ENCODE assay signal across 9 mouse cellular contexts in genomic region chr6:145075548-145076224, GRCm38 (mm10). TPM values are rescaled to one million over a fixed set of nuclear protein-coding genes. Genes with fewer than 3 reads are reported as not detected.
DNase-seq lines count a peak whose midpoint lies in the region; ATAC-seq and TF ChIP-seq lines count a peak whose summit lies in the region.
"Had no signal": no experiment of that assay in that cellular context is flagged by ENCODE, and none has a peak within 500 bp of the region (broad histone marks: within the 10 kb centered on the region; RNA-seq: fewer than 3 reads in every experiment).

Bcat1 (minus strand) TSS chr6:145076184.

- H3K36me3 ChIP-seq in ES-E14 (ENCODE audit: control insufficient read depth, insufficient read depth, low read length, poor library complexity, severe bottlenecking), result peaks cover 5% of the 10 kb centered on the region
- H3K36me3 ChIP-seq in midbrain, embryonic 12.5 days, result no peaks in the 10 kb centered on the region

- peak within 1 kb of the TSS; percentile 72 for H3K4me2 ChIP-seq in midbrain, embryonic 12.5 days (replicated peaks)

- peak within 1 kb of the TSS; percentile 59 for H3K4me3 ChIP-seq in layer of hippocampus, adult 2 months
- peak within 1 kb of the TSS; percentile 75 to 89 for H3K4me3 ChIP-seq in ES-E14 (ENCODE audit: insufficient read depth in 1 of 2, low read depth in 1 of 2, low read length in 2 of 2, poor library complexity in 1 of 2, severe bottlenecking in 1 of 2)
- H3K4me3 ChIP-seq in midbrain, embryonic 12.5 days, result peak within 1 kb of the TSS; percentile 49
- H3K4me3 ChIP-seq: erythroblast, embryonic 14.5 days had no signal

- no peak for TF ChIP-seq CTCF in layer of hippocampus, adult 2 months (conservative IDR thresholded peaks at IDR 0.05)

- peak within 1 kb of the TSS; percentile 82 for H3K9ac ChIP-seq in ES-E14 (ENCODE audit: insufficient read depth, low read depth, low read length, poor library complexity, severe bottlenecking)
- H3K9ac ChIP-seq in midbrain, embryonic 12.5 days (replicated peaks), result peak within 1 kb of the TSS; percentile 54

- H3K4me1 ChIP-seq in ES-E14 (ENCODE audit: control insufficient read depth in 2 of 2, insufficient read depth in 2 of 2, low read length in 2 of 2, poor library complexity in 1 of 2), result peaks cover 2 to 6% of the 10 kb centered on the region in 2 experiments; a peak in 3 of 4 replicates
- H3K4me1 ChIP-seq in midbrain, embryonic 12.5 days, result peaks cover 7% of the 10 kb centered on the region; the same call in 1 of the 2 replicates

- intact Hi-C loops in heart, postnatal 14 days (cut with DNase I), result no loop called here

- peaks cover 9% of the 10 kb centered on the region; the same call in 1 of the 2 replicates for H3K27me3 ChIP-seq in midbrain, embryonic 12.5 days

- ATAC-seq in midbrain, embryonic 12.5 days (ENCODE audit: low FRiP score, low read depth), result peak; percentile 84

- no peaks in the 10 kb centered on the region for H3K9me3 ChIP-seq in ES-E14 (ENCODE audit: control insufficient read depth, insufficient read depth, low read depth, low read length)
- H3K9me3 ChIP-seq in midbrain, embryonic 12.5 days, result no peaks in the 10 kb centered on the region

- in situ Hi-C loops in ES-E14 (cut with MboI; ENCODE audit: low sequenced_read_pairs in 2 of 2, unreplicated experiment in 2 of 2), result no loop called here

- DNase-seq in layer of hippocampus, adult 2 months (ENCODE audit: low spot score in 2 of 2), result peak; percentile 6 to 16
- DNase-seq in layer of hippocampus, adult 11-12 months (ENCODE audit: low spot score), result no peak
- DNase-seq in ES-E14 (ENCODE audit: low read depth, low spot score), result peak; percentile 78
- DNase-seq in embryo, embryonic 10.5 days (ENCODE audit: low spot score), result peak; percentile 83
- peak; percentile 14 to 17 for DNase-seq in heart, postnatal 14 days
- DNase-seq in layer of hippocampus, postnatal 36 days, result peak; percentile 9 to 19
- DNase-seq in thymus, postnatal 25 days, result peak; percentile 46

- WGBS in midbrain, embryonic 12.5 days, result under 1% methylated on average over 39 of the region's 39 CpGs

- no peak within 1 kb of the TSS for H3K27ac ChIP-seq in layer of hippocampus, adult 2 months
- peak within 1 kb of the TSS; percentile 84 for H3K27ac ChIP-seq in ES-E14 (ENCODE audit: insufficient read depth, low read depth, low read length, poor library complexity, severe bottlenecking)
- H3K27ac ChIP-seq in midbrain, embryonic 12.5 days (replicated peaks), result no peak within 1 kb of the TSS

TF ChIP-seq in ES-E14, 5 proteins besides CTCF, POLR2A, EP300 and RAD21:
- TF ChIP-seq MAFK (IDR thresholded peaks at IDR 0.05; ENCODE audit: insufficient read depth, low read depth, low read length) (no peak), CHD2 (IDR thresholded peaks at IDR 0.05; ENCODE audit: low read depth, low read length) (no peak), ZNF384 (IDR thresholded peaks at IDR 0.05; ENCODE audit: low read depth, low read length) (no peak), ZC3H11A (IDR thresholded peaks at IDR 0.05; ENCODE audit: borderline replicate concordance, low read depth, low read length) (no peak), HCFC1 (IDR thresholded peaks at IDR 0.05; ENCODE audit: borderline replicate concordance, insufficient read depth, low read length) (no peak)
TF ChIP-seq in ES-E14: peak in this region for 0.

RNA-seq across cellular contexts. Expression of gene Bcat1, which starts in this region (rescaled TPM):
- total RNA-seq in layer of hippocampus, adult 2 months (2021), result 100 to 1,000 TPM in 1 of 2 experiments, 10 to 100 TPM in 1; 96.8 to 105 TPM
- total RNA-seq in ES-E14 (2012; rRNA removed), result 121 and 180 TPM in 2 replicates
- 1 to 10 TPM; 2.2 to 2.5 TPM for total RNA-seq in heart, postnatal 14 days (2021)
- 100 to 1,000 TPM; 100 to 102 TPM for total RNA-seq in layer of hippocampus, postnatal 36 days (2021)
- 105 and 107 TPM in 2 replicates for polyA plus RNA-seq in midbrain, embryonic 12.5 days (2016; fragmentation: Nextera tagmentation; extraction: Ambion mirVana)
- polyA plus RNA-seq: erythroblast, embryonic 14.5 days had no signal

Comparison
In these comparisons a context has a peak if more than half of its experiments do, and no peak if none do; other contexts are left out.
1. RNA of gene Bcat1 (total RNA-seq): 121 to 180 TPM in ES-E14, 96.8 to 105 TPM in layer of hippocampus, adult 2 months and 100 to 102 TPM in layer of hippocampus, postnatal 36 days; 2.2 to 2.5 TPM in heart, postnatal 14 days; every median in the first group is over 10 times any median in the second.
2. Peak in every context shown above with its lines, with median percentiles within 50 percentile points of each other: H3K4me3 ChIP-seq.